Mouse (Mus musculus) midbrain, embryonic 10.5 days (tissue): Measurements from ENCODE around the gene Olfr983. TPM values are rescaled to one million over a fixed set of nuclear protein-coding genes. Genes with fewer than 3 reads are reported as not detected.

Source experiments
- polyA plus RNA-seq: library from polyadenylated mRNA; unstranded; fragments of >200 nt; fragmentation: Nextera tagmentation; extraction: Ambion mirVana; gene quantifications from 2 replicates; pipeline ENCODE4 v1.2.1, GENCODE M21; 2016

Olfr983 gene
- polyA plus RNA-seq, 1 experiment from 2014 or later: not detected

Other genes with a start within 250 kb of the Olfr983 start
- not detected in 2 replicates for gene Olfr972, start 227.2 kb downstream of the Olfr983 start, polyA plus RNA-seq
- gene Olfr229, start 186.3 kb downstream of the Olfr983 start, polyA plus RNA-seq: not detected in 2 replicates
- gene Olfr974, start 156.1 kb downstream of the Olfr983 start, polyA plus RNA-seq: not detected in 2 replicates
- not detected in 2 replicates for gene Olfr975, start 141.5 kb downstream of the Olfr983 start, polyA plus RNA-seq
- gene Olfr976, start 132.5 kb downstream of the Olfr983 start, polyA plus RNA-seq: not detected in 2 replicates
- not detected in 2 replicates for gene Olfr978, start 101.5 kb downstream of the Olfr983 start, polyA plus RNA-seq
- not detected in 2 replicates for gene Olfr979, start 90.1 kb downstream of the Olfr983 start, polyA plus RNA-seq
- gene Olfr980, start 84.0 kb downstream of the Olfr983 start, polyA plus RNA-seq: not detected in 2 replicates
- not detected in 2 replicates for gene Olfr981, start 72.1 kb downstream of the Olfr983 start, polyA plus RNA-seq
- not detected in 2 replicates for gene Olfr982, start 19.8 kb downstream of the Olfr983 start, polyA plus RNA-seq
- not detected in 2 replicates for gene Olfr984, start 20.6 kb upstream of the Olfr983 start, polyA plus RNA-seq
- not detected in 2 replicates for gene Olfr985, start 36.6 kb upstream of the Olfr983 start, polyA plus RNA-seq
- not detected in 2 replicates for gene Tmem225, start 54.5 kb upstream of the Olfr983 start, polyA plus RNA-seq
- not detected in 2 replicates for gene Olfr986, start 87.3 kb upstream of the Olfr983 start, polyA plus RNA-seq
- gene Zfp202, start 98.7 kb upstream of the Olfr983 start, polyA plus RNA-seq: 7.0 and 7.1 TPM in 2 replicates
- gene Scn3b, start 175.6 kb upstream of the Olfr983 start, polyA plus RNA-seq: 5.4 and 11.7 TPM in 2 replicates